Mouse (Mus musculus) CH12.LX (cell line): ENCODE results near the gene Ece2.

Experiments used
- CTCF ChIP-seq, 2 experiments: IDR thresholded peaks in 1 of 2; conservative IDR thresholded peaks in 1 of 2; 2 replicates each; pipeline ENCODE4 v1.5.1; 2011 to 2012; ENCODE audit warnings: low read depth in 2 of 2, low read length in 2 of 2, improper control_type of control experiment in 1 of 2, inconsistent platforms in 1 of 2, mild to moderate bottlenecking in 1 of 2, moderate library complexity in 1 of 2
- E2F4 ChIP-seq: IDR thresholded peaks from 2 replicates; pipeline ENCODE4 v1.6.1; 2011; ENCODE audit warnings: low read depth, low read length, improper control_type of control experiment; ENCODE audit not compliant: insufficient replicate concordance
- ELF1 ChIP-seq: IDR thresholded peaks from 2 replicates; pipeline ENCODE4 v1.6.1; 2014; ENCODE audit warnings: low read depth, mild to moderate bottlenecking, inconsistent platforms, low read length, improper control_type of control experiment
- EP300 ChIP-seq: IDR thresholded peaks from 2 replicates; pipeline ENCODE4 v1.6.1; 2011; ENCODE audit warnings: low read length, improper control_type of control experiment
- MEF2A ChIP-seq: IDR thresholded peaks from 2 replicates; pipeline ENCODE4 v1.6.1; 2014; ENCODE audit warnings: low read depth, mild to moderate bottlenecking, inconsistent platforms, low read length, improper control_type of control experiment, borderline replicate concordance
- POLR2AphosphoS2 ChIP-seq: IDR thresholded peaks from 2 replicates; pipeline ENCODE4 v1.6.1; 2011; ENCODE audit warnings: low read depth, low read length, improper control_type of control experiment
- TBP ChIP-seq: conservative IDR thresholded peaks from 2 replicates; pipeline ENCODE4 v1.6.1; 2011; ENCODE audit warnings: low read depth, low read length, improper control_type of control experiment
- USF1 ChIP-seq: IDR thresholded peaks from 2 replicates; pipeline ENCODE4 v1.6.1; 2014; ENCODE audit warnings: low read depth, mild to moderate bottlenecking, inconsistent platforms, low read length, improper control_type of control experiment
- ZKSCAN1 ChIP-seq: IDR thresholded peaks from 2 replicates; pipeline ENCODE4 v1.6.1; 2012; ENCODE audit warnings: low read depth, inconsistent platforms, low read length, improper control_type of control experiment, borderline replicate concordance

DNA sequence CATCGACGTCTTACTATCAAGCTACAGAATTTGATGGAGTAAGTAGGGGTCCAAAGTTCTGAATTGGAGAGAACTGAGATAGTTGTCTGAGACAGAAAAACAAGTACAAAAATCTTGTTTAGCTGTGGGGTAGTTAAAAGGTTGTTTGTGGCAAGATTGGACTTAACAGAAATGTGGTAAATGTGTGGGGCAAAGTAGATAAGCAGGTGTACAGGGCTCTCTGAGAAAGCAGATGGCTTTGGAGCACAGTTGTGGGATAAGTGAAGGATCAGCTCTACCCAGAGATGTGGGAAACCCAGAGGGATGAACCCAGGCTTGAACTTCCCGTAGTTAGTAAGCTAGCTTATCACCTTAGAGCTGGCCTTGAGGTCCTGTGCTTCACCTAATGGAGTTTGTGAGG, 61.1 kb downstream of the Ece2 start:
- TF ChIP-seq EP300 (no peak), USF1 (no peak), CTCF (conservative IDR thresholded peaks at IDR 0.05 in 1 of 2, IDR thresholded peaks at IDR 0.05 in 1 of 2; ENCODE audit: low read depth in 2 of 2, low read length in 2 of 2) (no peak), ZKSCAN1 (no peak), POLR2AphosphoS2 (0 out of 2 replicates have a peak, but pooled peaks have one; percentile 40), ELF1 (no peak), MEF2A (no peak), TBP (no peak), E2F4 (no peak)
